Mouse (Mus musculus) liver, embryonic 11.5 days (tissue): Measurements from ENCODE around the gene Haus3. TPM values are rescaled to one million over a fixed set of nuclear protein-coding genes. Genes with fewer than 3 reads are reported as not detected.

Source experiments
- ATAC-seq: fragments of 200-750 bp; cut with Nextera tagmentation; replicated peaks from 2 replicates; pipeline ENCODE4 v1.8.0; 2017; ENCODE audit warnings: moderate number of reproducible peaks, mild to moderate bottlenecking, moderate TSS enrichment, moderate library complexity; ENCODE audit not compliant: low FRiP score
- DNase-seq: peaks from one replicate; pipeline ENCODE4 v3.0.0-alpha.2; 2017; ENCODE audit warnings: low spot score
- H3K27ac ChIP-seq: fragments of 300-500 bp; sonication (generic); 2 replicates; pipeline ENCODE4 v1.5.1; 2014; ENCODE audit warnings: mild to moderate bottlenecking, low read depth, low read length, control low read depth
- H3K27me3 ChIP-seq: fragments of 300-500 bp; sonication (generic); replicated peaks from 2 replicates; pipeline ENCODE4 v1.6.1; 2014; ENCODE audit warnings: low read length, mixed read lengths; ENCODE audit not compliant: control insufficient read depth, insufficient read depth
- H3K36me3 ChIP-seq: fragments of 300-500 bp; sonication (generic); 2 replicates; pipeline ENCODE4 v1.6.1; 2014; ENCODE audit warnings: mild to moderate bottlenecking, low read length, moderate library complexity, mixed read lengths; ENCODE audit not compliant: control insufficient read depth, insufficient read depth
- H3K4me1 ChIP-seq: fragments of 300-500 bp; sonication (generic); replicated peaks from 2 replicates; pipeline ENCODE4 v1.6.1; 2014; ENCODE audit warnings: low read length, mixed read lengths; ENCODE audit not compliant: control insufficient read depth, insufficient read depth
- H3K4me2 ChIP-seq: fragments of 300-500 bp; sonication (generic); 2 replicates; pipeline ENCODE4 v1.6.1; 2014; ENCODE audit warnings: mild to moderate bottlenecking, control low read depth, moderate library complexity
- H3K4me3 ChIP-seq: fragments of 300-500 bp; sonication (generic); 2 replicates; pipeline ENCODE4 v1.5.1; 2014; ENCODE audit warnings: low read depth, low read length, control low read depth
- H3K9ac ChIP-seq: fragments of 300-500 bp; sonication (generic); 2 replicates; pipeline ENCODE4 v1.6.1; 2014; ENCODE audit warnings: low read depth, low read length, control low read depth
- H3K9me3 ChIP-seq: fragments of 300-500 bp; sonication (generic); 2 replicates; pipeline ENCODE4 v1.6.1; 2016; ENCODE audit warnings: low read length, inconsistent platforms, mixed read lengths; ENCODE audit not compliant: control insufficient read depth
- WGBS: fragments of 180-500 bp; shearing (Covaris S2); extraction: QIAGEN DNeasy Blood & Tissue Kit; methylation state at CpG from one replicate; pipeline ENCODE4 v1.1.7; 2014; 5-methylcytosine and 5-hydroxymethylcytosine counted together
- polyA plus RNA-seq: library from polyadenylated mRNA; unstranded; fragments of >200 nt; fragmentation: Nextera tagmentation; extraction: Ambion mirVana; gene quantifications from 2 replicates; pipeline ENCODE4 v1.2.1, GENCODE M21; 2014

The Haus3 gene
- polyA plus RNA-seq, 1 experiment from 2014 or later = 47.5 TPM

- Histone ChIP-seq H3K4me2 (no peak overlapping the region), H3K9me3 (no peaks in the 10 kb centered on the region), H3K36me3 (no peaks in the 10 kb centered on the region), H3K4me1 (peaks cover 3% of the 10 kb centered on the region; the same call in 1 of the 2 replicates), H3K4me3 (no peak overlapping the region), H3K27me3 (no peaks in the 10 kb centered on the region), H3K27ac (no peak overlapping the region), H3K9ac (no peak overlapping the region)
- no peak for ATAC-seq
- DNase-seq = no peak
- WGBS = 74% methylated on average over 2 of the region's 2 CpGs
Measured at GRCm38 (mm10) chr5:34204911-34205310, 35.6 kb upstream of the Haus3 start.

- H3K4me1 ChIP-seq = peaks cover 3% of the 10 kb centered on the region; the same call in 1 of the 2 replicates
- H3K27me3 ChIP-seq = no peaks in the 10 kb centered on the region
- H3K4me2 ChIP-seq = no peak overlapping the region
- DNase-seq = no peak
- no peak for ATAC-seq
- no peak overlapping the region for H3K4me3 ChIP-seq
- no peaks in the 10 kb centered on the region for H3K36me3 ChIP-seq
- no peak overlapping the region for H3K9ac ChIP-seq
- no peaks in the 10 kb centered on the region for H3K9me3 ChIP-seq
- no peak overlapping the region for H3K27ac ChIP-seq
- 85% methylated on average over 4 of the region's 4 CpGs for WGBS
Measured at GRCm38 (mm10) chr5:34202006-34202405, 32.7 kb upstream of the Haus3 start.

- Histone ChIP-seq H3K4me1 (peaks cover 3% of the 10 kb centered on the region; the same call in 1 of the 2 replicates), H3K27ac (no peak overlapping the region), H3K9me3 (no peaks in the 10 kb centered on the region), H3K27me3 (no peaks in the 10 kb centered on the region), H3K36me3 (no peaks in the 10 kb centered on the region), H3K4me2 (no peak overlapping the region), H3K9ac (no peak overlapping the region), H3K4me3 (no peak overlapping the region)
- no peak for DNase-seq
- ATAC-seq = no peak
- WGBS = 58% methylated on average over 2 of the region's 2 CpGs
Measured at GRCm38 (mm10) chr5:34201396-34201795, 32.1 kb upstream of the Haus3 start.

- no peak overlapping the region for H3K4me3 ChIP-seq
- no peak overlapping the region for H3K4me2 ChIP-seq
- no peaks in the 10 kb centered on the region for H3K4me1 ChIP-seq
- H3K9ac ChIP-seq = no peak overlapping the region
- H3K9me3 ChIP-seq = no peaks in the 10 kb centered on the region
- no peak overlapping the region for H3K27ac ChIP-seq
- no peaks in the 10 kb centered on the region for H3K27me3 ChIP-seq
- DNase-seq (no peak), ATAC-seq (no peak)
- no peaks in the 10 kb centered on the region for H3K36me3 ChIP-seq
- WGBS = 80% methylated on average over 6 of the region's 6 CpGs
Measured at GRCm38 (mm10) chr5:34198615-34199014, 29.3 kb upstream of the Haus3 start.

- no peaks in the 10 kb centered on the region for H3K9me3 ChIP-seq
- 76% methylated on average over 4 of the region's 4 CpGs for WGBS
- DNase-seq (no peak), ATAC-seq (no peak)
- H3K9ac ChIP-seq = no peak overlapping the region
- no peaks in the 10 kb centered on the region for H3K27me3 ChIP-seq
- H3K27ac ChIP-seq = no peak overlapping the region
- H3K4me3 ChIP-seq = no peak overlapping the region
- no peaks in the 10 kb centered on the region for H3K36me3 ChIP-seq
- H3K4me1 ChIP-seq = no peaks in the 10 kb centered on the region
- no peak overlapping the region for H3K4me2 ChIP-seq
Measured at GRCm38 (mm10) chr5:34197243-34197642, 27.9 kb upstream of the Haus3 start.

GRCm38 (mm10) chr5:34196423-34196822, 27.1 kb upstream of the Haus3 start:
- Histone ChIP-seq H3K27me3 (no peaks in the 10 kb centered on the region), H3K4me3 (no peak overlapping the region), H3K9me3 (no peaks in the 10 kb centered on the region), H3K9ac (no peak overlapping the region), H3K27ac (no peak overlapping the region), H3K4me1 (no peaks in the 10 kb centered on the region), H3K4me2 (no peak overlapping the region), H3K36me3 (no peaks in the 10 kb centered on the region)
- 66% methylated on average over 7 of the region's 7 CpGs for WGBS
- ATAC-seq = no peak
- no peak for DNase-seq

- no peak for ATAC-seq
- no peak overlapping the region for H3K4me2 ChIP-seq
- WGBS = 90% methylated on average over 12 of the region's 12 CpGs
- H3K27me3 ChIP-seq = no peaks in the 10 kb centered on the region
- no peak for DNase-seq
- no peaks in the 10 kb centered on the region for H3K36me3 ChIP-seq
- H3K27ac ChIP-seq = no peak overlapping the region
- no peaks in the 10 kb centered on the region for H3K9me3 ChIP-seq
- H3K4me3 ChIP-seq = no peak overlapping the region
- H3K4me1 ChIP-seq = no peaks in the 10 kb centered on the region
- no peak overlapping the region for H3K9ac ChIP-seq
Measured at GRCm38 (mm10) chr5:34195786-34196185, 26.5 kb upstream of the Haus3 start.

- H3K36me3 ChIP-seq = no peaks in the 10 kb centered on the region
- ATAC-seq (no peak), DNase-seq (no peak)
- H3K9me3 ChIP-seq = no peaks in the 10 kb centered on the region
- H3K4me3 ChIP-seq = no peak overlapping the region
- H3K4me1 ChIP-seq = no peaks in the 10 kb centered on the region
- H3K27me3 ChIP-seq = no peaks in the 10 kb centered on the region
- no peak overlapping the region for H3K4me2 ChIP-seq
- H3K27ac ChIP-seq = no peak overlapping the region
- WGBS = 71% methylated on average over 6 of the region's 6 CpGs
- H3K9ac ChIP-seq = no peak overlapping the region
Measured at GRCm38 (mm10) chr5:34194975-34195662, 25.8 kb upstream of the Haus3 start.

- 50% methylated on average over 1 of the region's 1 CpGs for WGBS
- H3K27me3 ChIP-seq = no peaks in the 10 kb centered on the region
- no peak for ATAC-seq
- no peak overlapping the region for H3K27ac ChIP-seq
- H3K4me1 ChIP-seq = no peaks in the 10 kb centered on the region
- no peaks in the 10 kb centered on the region for H3K9me3 ChIP-seq
- H3K9ac ChIP-seq = no peak overlapping the region
- H3K4me2 ChIP-seq = no peak overlapping the region
- no peak for DNase-seq
- no peak overlapping the region for H3K4me3 ChIP-seq
- no peaks in the 10 kb centered on the region for H3K36me3 ChIP-seq
Measured at GRCm38 (mm10) chr5:34194426-34194825, 25.1 kb upstream of the Haus3 start.
